Mouse (Mus musculus) testis, adult 2 months (tissue): Measurements from ENCODE around the gene Tmem253.

Source experiments
- CTCF ChIP-seq: fragments of 200-500 bp; IDR thresholded peaks from 2 replicates; pipeline ENCODE4 v1.5.1; 2012; ENCODE audit warnings: low read depth, mild to moderate bottlenecking, inconsistent platforms, low read length, moderate library complexity; ENCODE audit not compliant: control insufficient read depth, insufficient read depth, insufficient replicate concordance
- POLR2A ChIP-seq: fragments of 200-500 bp; IDR thresholded peaks from 2 replicates; pipeline ENCODE4 v1.6.1; 2012; ENCODE audit warnings: low read depth, mild to moderate bottlenecking, inconsistent platforms, low read length, moderate library complexity; ENCODE audit not compliant: control insufficient read depth

GRCm38 (mm10) chr14:52003981-52004495 lies 11.4 kb upstream of the Tmem253 start:
- no peak for TF ChIP-seq CTCF
- no peak for TF ChIP-seq POLR2A
